Mouse (Mus musculus) thymus, adult 2 months (tissue): ENCODE data around the gene Fntb.

Source experiments
- CTCF ChIP-seq: fragments of 200-500 bp; IDR thresholded peaks from 2 replicates; pipeline ENCODE4 v1.5.1; 2012; ENCODE audit warnings: mild to moderate bottlenecking, control low read depth, low read length, moderate library complexity, borderline replicate concordance; ENCODE audit not compliant: control insufficient read depth, poor library complexity, insufficient read depth; ENCODE audit errors: extremely low read depth
- POLR2A ChIP-seq: fragments of 200-500 bp; IDR thresholded peaks from 2 replicates; pipeline ENCODE4 v1.6.1; 2012; ENCODE audit warnings: mild to moderate bottlenecking, low read length, control low read depth, moderate library complexity; ENCODE audit not compliant: control insufficient read depth, poor library complexity, insufficient read depth; ENCODE audit errors: extremely low read depth

DNA sequence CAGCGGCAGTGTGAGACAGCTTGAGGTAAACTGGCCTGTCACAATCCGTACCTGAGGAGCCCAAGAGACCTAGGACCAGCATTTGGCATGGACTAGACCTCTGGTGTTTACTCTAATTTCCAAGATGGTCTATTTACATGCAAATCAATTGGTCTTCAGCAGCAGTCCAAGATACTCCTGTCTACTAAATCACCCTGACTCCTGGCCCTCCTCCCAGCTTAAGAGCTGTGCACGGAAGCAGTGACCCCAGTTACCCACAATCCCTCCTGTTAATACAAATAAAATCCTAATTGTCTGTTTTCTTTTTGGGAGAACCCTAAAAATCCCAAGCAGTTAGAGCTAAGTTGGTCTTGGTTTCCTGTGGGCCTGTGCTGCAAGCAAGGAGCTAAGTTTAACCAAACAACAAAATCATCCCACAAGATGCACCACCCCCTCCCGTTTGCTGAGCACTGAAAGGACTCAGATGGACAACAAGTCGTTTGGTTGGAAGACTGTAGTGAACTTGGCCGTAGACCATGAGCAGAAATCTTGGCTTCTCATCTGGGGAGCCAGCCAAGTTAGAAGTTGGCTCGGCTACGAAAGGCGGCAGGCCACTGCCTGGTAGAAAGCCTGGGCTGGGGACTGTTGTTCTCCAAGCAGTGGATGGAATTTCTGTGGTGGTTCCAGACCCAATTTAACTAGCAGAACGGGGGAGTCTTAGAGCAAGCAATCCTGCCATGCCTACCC lies 189.5 kb downstream of the Fntb start:
- no peak for TF ChIP-seq POLR2A
- TF ChIP-seq CTCF: no peak
